Mouse (Mus musculus) hematopoietic multipotent progenitor cell, adult 10-12 weeks (in vitro differentiated cells): ENCODE results near the gene 1700030J22Rik. TPM values are rescaled to one million over a fixed set of nuclear protein-coding genes. Genes with fewer than 3 reads are reported as not detected.

Source experiments
- polyA plus RNA-seq: library from polyadenylated mRNA; stranded (reverse); fragments of >175 nt; gene quantifications from 2 replicates; pipeline ENCODE4 v1.2.3, GENCODE M21; 2012; ENCODE audit warnings: low replicate concordance

1700030J22Rik gene
- polyA plus RNA-seq: 0.66 and 1.2 TPM in 2 replicates

DNA sequence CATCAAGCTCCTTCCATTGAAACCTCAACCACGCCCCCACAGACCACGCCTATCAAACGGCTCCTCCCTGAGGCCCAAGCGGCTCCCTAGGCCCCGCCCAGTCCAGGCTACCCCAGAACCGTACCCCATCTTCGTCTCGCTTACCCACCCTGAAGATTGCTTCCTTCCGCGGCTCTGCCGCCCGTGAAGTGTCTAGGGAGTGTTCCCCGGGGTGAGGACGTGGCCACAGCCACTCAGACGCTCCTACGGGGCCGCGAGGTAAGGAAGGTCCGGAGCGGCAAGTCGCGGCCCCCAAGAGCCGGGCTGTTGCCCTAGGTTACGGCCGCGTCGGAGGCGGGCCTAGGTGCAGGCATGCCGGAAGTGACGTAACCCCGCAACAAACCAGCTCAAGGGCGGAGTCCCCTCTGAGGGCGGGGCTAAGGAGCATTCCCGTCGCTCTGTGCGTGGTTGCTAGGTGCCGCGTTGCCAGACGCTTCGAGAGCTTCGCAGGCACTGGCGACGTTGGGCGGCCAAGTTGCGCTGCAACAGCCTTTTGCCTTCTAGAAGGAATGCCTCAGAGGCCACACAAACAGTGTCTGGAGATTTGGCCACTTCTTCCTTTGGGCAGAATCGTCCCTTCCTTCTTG lies at the start of gene 1700030J22Rik:
Gene 1700030J22Rik (minus strand): TSS at position 329 of the 626 bp plus-strand sequence.

DNA sequence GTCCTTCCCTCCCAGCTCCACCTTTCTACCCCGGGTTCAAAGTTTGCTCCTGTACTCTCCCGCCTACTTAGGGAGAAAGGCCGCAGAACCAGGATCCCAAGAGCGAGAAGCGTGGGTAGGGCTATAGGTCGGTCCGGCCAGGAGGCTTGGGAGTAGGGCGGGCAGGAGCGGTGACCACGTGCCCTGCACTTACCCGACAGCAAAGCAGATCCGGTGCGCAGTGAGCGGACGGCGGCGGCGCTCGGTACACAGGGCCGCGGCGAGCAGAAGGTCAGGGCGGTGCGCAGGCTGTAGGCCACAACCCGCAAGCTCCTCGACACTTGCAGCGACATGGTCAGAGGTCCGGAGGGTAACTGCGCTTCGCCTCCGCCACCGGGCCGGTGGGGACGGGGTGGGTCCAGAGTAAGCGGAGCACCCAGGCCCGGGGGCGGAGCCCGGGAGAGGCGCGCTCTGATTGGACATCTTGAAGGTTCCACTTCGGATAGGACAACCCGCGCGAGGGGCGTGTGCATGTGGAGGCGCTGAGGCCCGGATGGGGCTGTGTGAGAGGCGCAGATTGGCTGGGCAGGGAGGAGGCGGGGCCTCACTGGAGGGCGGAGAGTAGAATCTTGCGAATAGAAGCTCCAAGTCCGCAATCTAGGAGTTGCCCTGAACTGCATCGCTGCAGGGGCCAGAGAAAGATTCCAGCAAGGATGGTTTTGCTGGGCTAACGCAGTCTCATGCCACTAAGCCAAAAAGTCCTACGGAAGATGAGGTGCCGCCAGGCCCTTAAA lies 14.5 kb upstream of the 1700030J22Rik start, which contains the start of gene Gcsh:
Gene Gcsh (minus strand): TSS at position 443 of the 773 bp plus-strand sequence.

DNA sequence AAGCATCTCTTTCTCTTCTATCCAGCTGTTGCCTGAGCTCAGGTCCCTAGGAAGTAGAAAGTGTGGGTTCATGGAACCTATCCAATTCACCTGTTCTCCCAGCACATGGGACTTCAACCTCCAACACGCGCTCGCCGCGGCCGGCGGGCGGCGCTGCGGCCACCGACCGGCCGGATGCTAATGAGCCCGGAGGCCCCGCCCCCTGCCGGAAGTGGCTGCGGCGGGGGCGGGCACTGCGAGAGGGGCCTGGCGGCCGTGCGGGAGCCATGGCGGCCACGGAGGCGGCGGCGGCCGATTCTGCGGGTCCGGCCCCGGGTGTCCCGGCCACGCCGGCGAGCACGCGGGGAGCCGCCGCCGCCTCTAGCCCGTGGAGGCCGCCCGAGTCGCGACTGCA lies 35.6 kb downstream of the 1700030J22Rik start, which contains the start of gene Atmin:
Gene Atmin (plus strand): TSS at position 233 of the 394 bp plus-strand sequence.

DNA sequence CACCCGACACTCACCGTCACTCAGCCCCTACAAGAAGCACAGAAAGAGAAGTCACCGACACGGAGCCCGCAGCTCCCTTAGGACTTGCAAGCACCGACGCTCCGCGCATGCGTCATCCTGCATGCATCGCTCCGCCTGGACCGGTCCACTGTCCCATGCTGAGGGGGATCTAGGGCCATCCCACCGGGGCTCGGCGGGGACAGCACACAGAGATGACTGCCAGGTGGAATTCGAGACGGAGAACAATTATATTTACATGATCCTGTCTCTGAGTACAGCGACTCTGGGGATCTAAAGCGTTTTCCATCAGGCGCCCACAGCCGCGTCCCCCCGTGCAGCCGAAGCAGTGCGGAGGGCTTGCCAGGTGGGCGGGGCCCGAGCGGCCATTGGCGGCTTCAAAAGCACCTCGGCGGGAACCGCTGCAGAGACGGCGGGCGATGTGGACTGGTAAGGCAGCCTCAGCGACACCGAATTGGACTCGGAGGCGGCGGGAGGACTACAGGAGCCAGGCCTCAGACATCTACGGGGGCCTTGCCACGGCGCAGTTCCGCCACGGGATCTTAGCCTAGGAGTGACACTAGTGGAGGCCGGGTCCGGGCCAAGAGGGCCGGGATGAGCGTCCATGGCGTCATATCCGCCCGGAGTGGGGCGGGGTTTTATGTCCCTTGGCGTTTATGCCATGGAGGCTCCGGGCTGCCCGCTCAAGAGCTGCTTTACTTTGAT lies 57.3 kb downstream of the 1700030J22Rik start, which contains the start of the genes Cmc2 and Cenpn:
Gene Cmc2 (minus strand): TSS at position 119 of the 723 bp plus-strand sequence.
Gene Cenpn (plus strand): TSS at position 394 of the 723 bp plus-strand sequence.

Other genes starting within 250 kb of the 1700030J22Rik start
- 7.2 and 9.5 TPM in 2 replicates for gene Cdyl2, start 246.0 kb downstream of the 1700030J22Rik start, polyA plus RNA-seq
- 19.9 and 20.1 TPM in 2 replicates for gene Cmc2, start 57.5 kb downstream of the 1700030J22Rik start, polyA plus RNA-seq
- 0.29 and 3.1 TPM in 2 replicates for gene Cenpn, start 57.2 kb downstream of the 1700030J22Rik start, polyA plus RNA-seq
- 8.3 and 10.1 TPM in 2 replicates for gene Atmin, start 35.6 kb downstream of the 1700030J22Rik start, polyA plus RNA-seq
- gene Gcsh, start 14.6 kb upstream of the 1700030J22Rik start, polyA plus RNA-seq: 3.0 and 3.6 TPM in 2 replicates
- gene Pkd1l2, start 103.5 kb upstream of the 1700030J22Rik start, polyA plus RNA-seq: 0.02 and 0.23 TPM in 2 replicates
- not detected in 2 replicates for gene Bco1, start 116.9 kb upstream of the 1700030J22Rik start, polyA plus RNA-seq
- gene Gan, start 179.2 kb upstream of the 1700030J22Rik start, polyA plus RNA-seq: 2.1 and 3.1 TPM in 2 replicates